Mouse (Mus musculus) 416B (cell line): ENCODE data around the gene Alg9.
"Not testable (repeated sequence)": the region's sequence is repeated elsewhere in the genome, so short reads cannot be mapped to it uniquely, and the experiment has no call there.

Source experiments
- DNase-seq: peaks from one replicate; pipeline ENCODE4 v3.0.0; 2011; ENCODE audit warnings: low read depth

The Alg9 gene

DNA sequence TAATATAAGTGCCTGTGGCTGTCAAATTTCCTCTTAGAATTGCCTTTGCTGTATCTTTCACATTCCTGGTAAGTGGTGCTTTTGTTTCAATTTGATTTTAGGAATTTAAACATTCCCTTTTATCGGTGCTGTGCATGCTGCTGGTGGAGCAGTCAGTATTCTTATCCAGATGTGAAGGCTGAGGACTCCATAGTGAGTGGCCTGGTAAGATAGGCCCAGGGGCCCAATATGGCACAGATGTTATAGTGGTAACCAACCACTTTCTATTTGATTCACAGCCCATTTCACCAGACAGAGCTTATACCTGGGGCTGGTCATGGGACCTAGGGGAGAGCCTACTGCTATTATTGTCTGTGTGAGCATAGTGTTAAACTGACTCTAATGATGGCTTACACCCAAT, 41.7 kb downstream of the Alg9 start:
- no peak for DNase-seq

DNA sequence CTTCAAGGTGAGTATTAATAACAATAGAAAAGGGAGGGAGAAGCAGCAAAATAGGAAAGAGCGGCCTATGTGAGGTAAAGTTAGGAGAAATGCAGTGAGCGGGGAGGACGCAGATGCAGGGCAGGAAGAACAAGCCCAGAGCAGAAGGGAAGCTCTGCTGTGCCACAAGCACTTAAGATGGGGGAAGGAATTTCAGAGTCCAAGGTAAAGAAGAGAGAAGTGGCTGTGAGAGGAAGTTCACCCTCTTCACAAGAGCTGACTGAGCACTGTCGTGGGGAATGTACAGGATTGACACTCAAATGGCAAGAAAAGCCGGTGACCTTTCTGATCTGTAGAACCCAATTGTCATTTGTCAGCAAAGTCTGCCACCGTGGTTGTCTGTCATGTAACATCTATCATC, 43.2 kb downstream of the Alg9 start:
- no peak for DNase-seq

DNA sequence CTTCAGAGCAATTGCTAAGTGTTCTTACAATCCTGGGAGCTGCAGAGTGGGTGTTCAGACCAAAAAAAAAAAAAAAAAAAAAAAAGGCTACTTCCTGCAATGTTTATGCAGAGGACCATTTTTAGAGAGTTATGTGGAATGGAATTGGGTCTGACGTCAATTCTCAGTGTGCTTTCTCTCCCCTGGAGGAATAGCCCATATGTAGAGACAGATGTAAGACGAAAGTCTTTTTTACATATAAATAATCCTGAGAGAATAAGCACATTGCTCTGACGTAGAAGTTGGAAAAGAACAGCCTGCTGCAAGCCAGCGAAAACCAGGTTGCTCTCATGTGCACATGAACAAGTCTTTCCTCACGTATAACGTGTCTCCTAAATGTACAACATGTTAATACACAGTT, 44.9 kb downstream of the Alg9 start:
- DNase-seq = no peak

DNA sequence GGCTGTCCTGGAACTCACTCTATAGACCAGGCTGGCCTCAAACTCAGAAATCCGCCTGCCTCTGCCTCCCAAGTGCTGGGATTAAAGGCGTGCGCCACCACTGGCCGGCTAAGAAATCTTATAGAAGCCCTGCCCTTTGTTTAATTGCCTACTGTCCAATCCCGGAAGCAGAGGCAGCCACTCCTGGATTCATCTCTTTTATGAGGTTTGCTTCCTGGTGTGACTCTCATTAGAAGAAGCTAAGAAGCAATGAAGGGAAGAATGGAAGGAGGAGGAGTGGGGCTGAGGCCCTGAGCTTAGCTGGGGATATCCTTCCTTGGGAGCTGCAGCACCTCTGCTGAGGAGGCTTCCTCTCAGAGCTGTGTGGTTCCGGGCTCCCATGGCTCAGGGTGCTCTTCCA, 46.8 kb downstream of the Alg9 start:
- DNase-seq = no peak

DNA sequence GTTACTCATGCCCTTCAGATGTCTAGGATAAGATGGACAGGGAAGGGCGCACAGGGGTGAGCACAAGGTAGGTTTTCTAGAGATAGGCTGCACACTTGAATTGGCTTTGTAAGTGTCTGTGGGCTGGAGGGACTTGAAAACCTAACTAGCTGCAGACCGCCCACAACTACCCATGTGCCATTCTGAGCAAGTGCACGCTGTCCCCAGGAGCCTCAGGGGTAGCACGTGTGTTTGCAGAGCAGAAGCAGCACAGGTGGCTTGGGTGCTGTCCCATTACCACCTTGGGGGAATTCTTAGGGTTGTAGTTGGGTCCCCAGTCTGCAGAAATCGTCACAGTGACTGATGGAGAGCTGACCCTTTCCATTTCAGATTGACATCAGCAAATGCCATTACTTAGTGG, 47.4 kb downstream of the Alg9 start:
- no peak for DNase-seq

DNA sequence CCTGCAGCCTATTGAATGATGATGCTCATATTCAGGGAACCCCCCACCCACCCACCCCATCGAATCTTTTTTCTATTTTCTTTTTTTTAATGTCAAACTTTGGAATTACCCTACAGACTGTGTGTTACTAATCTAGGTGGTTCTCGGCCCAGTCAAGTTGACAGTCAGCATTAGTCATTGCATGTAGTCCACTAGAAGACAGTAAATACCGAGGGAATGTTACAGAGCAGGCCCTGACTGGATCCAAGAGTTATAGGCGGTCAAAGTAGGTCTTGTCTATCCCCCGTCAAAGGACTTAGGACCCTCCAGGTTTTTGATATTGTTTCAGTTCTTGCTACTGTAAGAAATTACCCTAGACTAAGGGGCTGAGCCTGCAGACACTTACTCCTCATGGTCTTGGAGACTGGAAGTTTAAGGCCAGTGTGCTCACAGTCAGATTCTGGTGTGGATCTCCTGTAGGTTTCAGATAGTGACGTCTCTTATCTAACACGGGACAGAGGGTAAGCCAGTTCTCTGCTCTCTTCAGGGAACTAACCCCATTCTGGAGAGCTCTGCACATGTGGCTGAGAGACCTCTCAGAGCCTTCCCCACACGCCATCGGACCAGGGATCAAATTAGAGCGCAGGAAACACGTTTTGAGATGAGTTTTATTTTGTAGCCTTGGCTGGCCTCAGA, 49.1 kb downstream of the Alg9 start:
- DNase-seq = no peak

DNA sequence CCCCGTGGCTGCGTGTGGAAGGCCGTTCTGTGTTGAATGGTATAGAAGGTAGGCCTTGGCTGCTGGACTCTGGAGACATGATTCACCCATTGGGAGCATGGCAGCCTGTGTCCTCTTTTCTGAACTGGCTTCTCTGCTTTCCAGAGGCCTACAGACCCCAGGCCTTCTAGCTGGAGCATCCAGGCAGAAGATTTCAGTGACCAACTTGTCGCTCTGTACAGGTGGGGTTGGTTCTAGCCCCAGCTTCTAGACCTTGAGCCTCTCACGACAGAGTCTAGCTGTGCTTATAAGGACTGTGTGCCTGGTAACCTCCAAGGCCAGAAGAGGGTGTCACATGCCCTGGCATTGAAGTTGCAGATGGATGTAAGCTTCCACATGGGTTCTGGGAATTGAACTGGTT, 56.7 kb downstream of the Alg9 start:
- DNase-seq = no peak

DNA sequence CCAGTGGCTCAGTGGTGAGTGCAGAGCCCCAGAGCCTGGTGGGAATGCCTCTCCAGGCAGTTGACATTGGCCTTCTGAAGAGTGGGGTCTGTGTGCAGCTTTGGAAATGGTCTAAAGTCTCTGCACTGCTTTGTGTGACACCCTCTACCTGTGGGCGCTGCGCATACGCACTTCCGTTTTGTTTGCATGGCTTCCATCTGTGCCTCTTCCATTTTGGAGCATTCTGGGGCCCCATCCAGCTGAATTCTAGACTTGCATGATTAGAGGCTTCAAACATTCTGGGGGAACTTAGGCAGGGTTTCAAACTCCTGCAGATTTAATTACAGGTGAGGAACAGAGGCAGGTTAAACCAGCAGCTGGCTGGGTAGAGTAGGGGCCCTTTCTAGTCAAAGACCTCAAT, 57.3 kb downstream of the Alg9 start:
- DNase-seq = no peak

DNA sequence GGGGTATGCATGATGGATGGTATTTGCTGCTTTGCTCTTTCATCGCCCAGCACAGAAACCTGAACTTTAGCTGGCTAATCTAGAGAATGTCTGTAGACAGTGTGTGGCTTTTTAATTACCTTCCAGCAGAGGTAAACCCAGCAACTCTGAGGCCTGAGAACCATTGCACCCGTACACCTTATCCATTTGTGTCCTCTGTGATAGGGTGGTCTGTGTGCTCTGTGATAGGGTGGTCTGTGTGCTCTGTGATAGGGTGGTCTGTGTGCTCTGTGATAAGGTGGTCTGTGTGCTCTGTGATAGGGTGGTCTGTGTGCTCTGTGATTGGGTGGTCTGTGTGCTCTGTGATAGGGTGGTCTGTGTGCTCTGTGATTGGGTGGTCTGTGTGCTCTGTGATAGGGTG, 57.8 kb downstream of the Alg9 start:
- DNase-seq = not testable (repeated sequence)

DNA sequence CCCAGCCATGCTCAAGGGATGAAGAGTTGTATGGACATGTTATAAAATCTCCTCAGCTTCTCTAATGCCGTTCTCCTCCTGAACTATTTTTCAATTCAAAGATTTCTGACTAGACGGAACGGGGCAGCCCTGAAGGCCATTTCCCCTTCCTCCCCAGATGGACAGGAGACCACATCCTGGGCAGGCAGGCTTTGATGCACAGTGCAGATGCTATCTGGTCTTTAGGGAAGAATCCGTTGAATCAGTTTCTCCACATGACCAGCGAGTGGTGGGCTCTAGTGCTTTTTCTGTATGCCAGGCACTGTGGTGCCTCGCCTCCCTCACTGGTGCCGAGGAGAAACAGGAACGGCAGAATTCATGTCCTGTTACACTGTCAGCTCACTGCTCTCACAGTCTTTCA, 59.0 kb downstream of the Alg9 start:
- peak; percentile 91 for DNase-seq

DNA sequence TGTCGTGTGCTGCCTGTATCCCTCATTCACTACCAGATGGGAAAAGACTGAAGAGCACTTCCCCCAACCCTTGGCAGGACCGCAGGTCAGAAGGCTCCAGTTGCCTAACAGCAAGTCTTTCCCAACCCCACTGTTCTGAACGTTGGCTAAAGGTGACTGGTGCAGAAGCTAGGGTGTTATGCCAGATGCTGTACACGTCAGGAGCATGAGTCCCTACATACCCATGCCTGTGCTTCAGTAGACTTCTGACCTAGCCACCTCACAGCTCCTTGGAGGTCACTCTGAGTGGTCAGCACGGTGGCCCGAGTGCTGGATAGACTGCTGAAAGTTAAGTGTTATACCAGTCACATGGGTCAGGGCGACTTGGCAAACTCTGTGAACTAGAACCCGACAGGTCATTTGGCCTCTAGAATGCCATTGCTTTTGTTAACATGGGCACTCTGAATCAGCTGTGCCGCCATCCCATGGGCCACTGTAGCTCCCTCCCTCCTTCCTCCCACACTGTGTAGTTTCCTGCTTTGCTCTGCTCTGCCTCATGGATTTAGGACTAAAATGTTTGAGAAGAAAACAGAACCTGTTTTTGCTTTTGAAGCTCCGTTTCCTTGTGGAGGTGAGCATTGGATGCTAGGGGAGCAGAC, 60.4 kb downstream of the Alg9 start:
- peak; percentile 72 for DNase-seq

DNA sequence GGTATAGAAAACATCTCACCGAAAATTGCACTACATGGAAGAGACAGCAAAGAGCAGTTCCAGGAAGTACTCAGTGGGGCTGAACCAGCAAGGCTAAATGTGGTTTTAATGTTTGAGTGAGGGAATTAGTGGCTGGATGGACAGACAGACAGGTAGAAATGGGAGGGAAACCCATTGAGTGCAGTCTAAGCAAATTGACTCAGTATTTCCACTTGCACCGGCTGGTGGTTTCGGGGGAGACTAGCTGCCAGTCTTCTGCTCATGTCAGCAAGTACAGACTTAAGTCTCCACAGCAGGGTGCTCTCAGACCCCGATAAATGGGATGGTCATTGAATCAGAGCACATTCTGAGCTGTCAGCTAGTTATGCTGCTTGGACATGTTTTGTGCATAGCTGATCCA, 61.3 kb downstream of the Alg9 start:
- peak; percentile 55 for DNase-seq

DNA sequence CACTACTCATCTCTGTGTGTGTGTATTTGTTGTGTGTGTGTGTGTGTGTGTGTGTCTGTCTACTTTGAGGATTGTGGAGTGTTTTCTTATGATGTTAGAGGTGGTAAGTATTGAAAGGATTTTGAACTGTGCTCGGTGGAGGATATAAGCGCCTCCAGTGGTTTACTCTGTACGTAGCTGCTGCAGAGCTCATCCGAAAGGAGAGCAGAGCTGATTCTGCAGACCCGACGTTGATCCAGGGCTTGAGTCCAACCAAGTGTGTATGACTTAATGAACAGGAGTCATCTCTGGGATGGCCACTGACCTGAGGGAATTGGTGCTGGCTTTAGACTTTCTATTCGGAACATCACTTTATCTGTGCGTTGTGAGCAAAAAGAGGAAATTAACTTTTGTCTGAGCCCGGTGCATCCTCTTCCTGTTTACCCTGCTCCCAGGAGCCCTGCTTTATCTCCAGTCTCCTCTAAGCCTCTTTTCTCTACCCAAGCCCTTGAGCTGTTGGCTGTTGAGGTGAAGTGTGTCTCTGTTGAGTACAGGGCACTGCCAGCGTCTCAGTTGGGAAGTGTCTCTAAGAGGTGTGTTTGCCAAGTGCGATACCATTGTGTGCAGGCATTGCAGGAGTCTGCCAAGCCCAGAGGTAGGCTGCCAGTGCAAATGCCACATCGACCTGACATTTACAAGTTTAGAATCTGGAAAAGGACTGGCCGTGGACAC, 66.4 kb downstream of the Alg9 start:
- peak; percentile 31 for DNase-seq

DNA sequence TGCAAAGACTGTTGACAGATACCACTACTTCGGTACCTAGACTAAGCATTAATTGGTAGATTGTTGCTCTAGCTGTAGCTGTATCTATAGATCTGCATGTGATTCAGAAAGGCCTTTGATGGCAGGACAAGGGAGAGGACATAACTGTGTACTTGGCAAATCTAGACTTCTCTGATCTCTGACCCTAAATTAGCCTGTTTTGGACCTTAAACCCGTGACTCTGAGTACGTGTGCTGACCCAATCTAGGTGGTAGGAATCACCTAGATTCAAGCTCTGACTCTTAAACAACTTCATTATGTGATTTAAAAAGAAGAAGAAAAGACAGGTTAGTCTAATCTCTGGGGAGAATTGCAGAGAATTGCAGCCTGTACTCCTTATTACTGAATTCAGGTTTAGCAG, 70.3 kb downstream of the Alg9 start, which contains the start of gene Ppp2r1b:
Gene Ppp2r1b, plus strand, starts transcription at position 221 of the 400 bp plus-strand sequence.
- no peak for DNase-seq

DNA sequence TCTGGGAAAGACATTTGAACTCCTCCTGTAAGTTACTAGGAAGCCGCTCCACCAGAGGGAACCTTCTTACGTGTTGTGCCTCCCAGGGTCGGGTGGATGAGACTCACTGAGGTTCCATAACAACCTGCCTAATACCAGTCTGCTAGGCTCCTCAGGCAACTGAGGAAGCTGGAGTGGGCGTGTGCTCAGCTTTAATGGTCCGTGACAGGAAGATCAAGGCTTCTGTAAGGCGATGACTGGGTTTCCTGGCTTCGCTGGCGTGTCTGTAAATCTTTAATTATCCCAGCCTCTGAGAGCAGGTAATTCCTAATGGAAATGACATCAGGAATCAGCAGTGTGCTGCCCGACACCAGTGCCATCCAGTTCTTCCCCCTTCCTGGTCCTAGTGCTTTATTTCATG, 70.7 kb downstream of the Alg9 start:
- no peak for DNase-seq

DNA sequence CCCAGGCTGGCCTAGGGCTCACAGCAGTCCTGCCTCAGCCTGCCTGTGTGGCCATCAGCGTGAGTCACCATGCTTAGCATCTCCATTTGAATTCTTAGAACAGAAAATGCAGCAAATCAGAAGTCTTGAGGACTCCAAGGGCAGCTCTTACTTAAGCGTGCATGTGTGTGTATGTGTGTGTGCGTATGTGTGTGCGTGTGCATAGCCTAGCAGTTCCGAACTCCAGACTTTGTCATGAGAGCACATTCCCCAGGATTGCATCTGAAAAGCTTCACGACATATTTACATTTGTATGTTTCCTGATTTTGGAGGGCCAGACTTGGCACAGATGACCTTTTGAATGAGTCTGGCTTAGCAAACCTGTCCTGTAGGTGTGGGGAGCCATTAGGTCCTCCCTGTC, 72.3 kb downstream of the Alg9 start:
- no peak for DNase-seq

DNA sequence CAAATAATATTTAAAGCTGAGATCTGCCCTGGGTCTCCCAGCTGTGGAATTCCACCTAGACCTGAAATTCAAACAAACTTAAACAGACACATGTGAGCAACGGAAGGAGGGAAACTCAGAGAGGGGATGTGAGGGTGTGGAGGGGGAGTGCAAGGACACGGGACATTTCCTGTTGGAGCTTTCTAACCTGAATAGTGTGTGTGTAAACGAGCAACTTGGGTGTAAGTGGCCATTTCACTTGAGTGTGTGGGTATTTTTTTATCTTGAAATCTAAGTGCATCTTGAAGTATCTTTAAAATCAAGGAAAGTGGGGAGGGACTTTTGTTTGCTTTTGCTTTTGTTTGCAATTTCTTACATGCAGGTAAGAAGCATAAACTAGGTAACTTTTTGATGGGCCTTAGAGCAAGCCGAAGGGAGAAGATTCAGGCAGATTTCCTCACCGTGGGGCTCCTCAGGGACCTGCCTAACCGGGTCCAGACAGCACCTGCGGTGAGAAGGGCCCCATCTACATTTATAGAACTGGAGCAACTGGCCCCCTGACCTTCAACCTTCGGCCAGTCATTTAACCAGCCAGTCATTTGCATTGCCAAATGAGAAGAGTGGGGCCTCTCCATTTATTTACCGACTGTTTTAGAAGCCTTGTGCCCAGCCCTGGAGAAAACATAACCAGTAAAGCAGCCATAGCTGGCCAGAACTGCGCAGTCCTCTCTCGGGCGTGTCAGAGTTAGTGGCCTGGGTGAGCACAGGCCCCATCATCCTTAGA, 73.0 kb downstream of the Alg9 start:
- DNase-seq = no peak

DNA sequence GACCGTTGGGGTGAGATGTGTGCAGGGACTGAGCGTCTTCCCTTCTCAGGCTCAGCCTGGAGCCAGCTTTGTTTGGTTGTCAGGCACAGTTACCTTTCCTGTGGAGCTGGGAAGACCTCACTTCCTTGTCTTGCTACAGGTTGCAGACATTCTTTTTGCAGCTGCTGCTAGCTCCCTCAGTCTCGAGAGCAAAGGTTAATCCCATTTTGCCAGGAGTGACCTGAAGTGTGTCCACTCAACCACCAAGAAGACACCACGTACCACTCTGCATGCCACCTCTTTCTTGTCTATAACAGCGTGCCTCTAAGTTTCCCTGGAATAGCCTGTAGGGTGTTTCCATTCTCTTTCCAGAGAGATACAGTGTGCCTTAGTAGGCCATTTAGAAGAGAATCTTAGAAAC, 74.0 kb downstream of the Alg9 start:
- DNase-seq = no peak

DNA sequence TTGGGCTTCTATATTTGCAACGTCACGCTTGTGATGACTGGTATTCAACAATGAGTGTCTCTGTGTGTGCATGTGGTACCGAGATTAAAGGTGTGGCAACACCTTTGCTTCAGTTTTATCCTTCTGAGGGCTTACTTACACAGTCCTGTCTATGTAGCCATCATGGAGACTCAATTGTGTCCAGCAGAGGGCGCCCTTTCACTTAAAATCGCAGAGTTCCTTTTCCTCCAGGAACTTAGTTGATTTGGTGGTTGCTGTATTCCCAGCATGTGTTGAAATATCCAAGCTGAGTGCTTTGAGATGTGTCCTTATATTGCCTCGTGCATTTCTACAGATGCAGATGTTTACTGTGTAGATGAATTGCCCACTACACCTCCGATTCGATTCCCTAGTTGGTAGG, 74.4 kb downstream of the Alg9 start:
- peak; percentile 91 for DNase-seq

DNA sequence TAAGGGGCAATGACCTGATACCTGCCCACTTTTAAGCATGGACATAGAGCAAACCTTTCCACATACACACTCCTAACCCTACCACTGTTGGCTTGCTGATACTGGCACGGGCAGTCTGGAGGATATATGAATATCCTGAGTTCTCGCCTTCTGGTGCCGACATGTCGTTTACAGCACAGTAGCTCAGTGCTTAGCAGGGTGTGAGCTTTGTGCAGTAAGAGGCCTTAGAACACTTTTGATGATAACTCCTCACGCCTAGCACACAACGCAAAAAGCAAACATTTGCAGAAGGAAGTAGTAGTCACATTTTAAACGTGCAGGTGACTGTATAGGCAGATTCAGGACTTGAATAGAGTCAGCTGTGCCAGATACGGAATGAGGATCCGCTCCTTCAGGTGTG, 74.9 kb downstream of the Alg9 start:
- no peak for DNase-seq

DNA sequence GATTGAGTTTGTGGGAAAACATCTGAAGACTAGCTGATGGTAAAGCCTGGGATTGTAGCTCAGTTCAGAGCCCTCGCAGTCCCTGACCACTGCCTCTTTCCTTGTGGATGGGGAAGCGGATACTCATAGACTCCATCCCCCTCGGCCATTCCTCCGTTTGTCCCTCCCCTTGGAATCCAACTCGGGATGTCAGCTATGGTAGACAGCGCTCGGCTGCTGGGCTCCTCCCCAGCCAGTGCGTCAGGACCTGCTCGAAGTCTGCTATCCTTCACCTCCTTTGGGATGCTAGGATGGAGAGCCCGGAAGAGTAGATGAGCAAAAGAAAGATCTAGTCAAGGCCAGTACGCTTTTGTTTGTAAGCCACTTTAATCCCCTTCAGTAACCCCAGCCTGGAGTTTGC, 75.5 kb downstream of the Alg9 start:
- no peak for DNase-seq

DNA sequence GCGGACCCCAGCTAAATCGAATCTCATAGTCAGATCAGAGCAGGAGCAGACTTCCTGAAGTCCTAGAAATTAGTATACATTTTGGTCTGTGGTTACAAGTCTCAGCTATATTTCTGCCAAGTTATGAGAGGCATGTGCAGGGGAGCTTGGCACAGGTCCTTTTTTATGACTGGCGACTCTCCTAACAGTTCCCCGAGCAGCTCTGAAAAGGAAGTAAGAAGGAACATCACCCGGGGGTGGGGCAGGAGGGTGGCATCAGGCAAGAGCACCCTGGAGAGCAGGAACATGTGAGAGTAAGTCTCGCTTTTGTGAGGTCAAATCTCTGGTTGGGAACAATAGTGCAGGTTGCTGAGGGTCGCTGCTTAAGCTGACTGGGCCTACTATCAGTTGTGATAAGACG, 75.9 kb downstream of the Alg9 start:
- DNase-seq = peak; percentile 60
